Mouse (Mus musculus) hindbrain, embryonic 14.5 days (tissue): Measurements from ENCODE around the gene Zfp831. TPM values are rescaled to one million over a fixed set of nuclear protein-coding genes. Genes with fewer than 3 reads are reported as not detected.

Experiments
- ATAC-seq: fragments of 200-750 bp; cut with Nextera tagmentation; 2 replicates; pipeline ENCODE4 v1.8.0; 2017; ENCODE audit warnings: moderate number of reproducible peaks, mild to moderate bottlenecking, moderate TSS enrichment, moderate library complexity; ENCODE audit not compliant: low FRiP score
- DNase-seq: peaks from one replicate; pipeline ENCODE4 v3.0.0-alpha.2; 2015; ENCODE audit warnings: low spot score
- H3K27ac ChIP-seq: fragments of 300-500 bp; sonication (generic); 2 replicates; pipeline ENCODE4 v1.5.1; 2014; ENCODE audit warnings: mild to moderate bottlenecking, moderate library complexity
- H3K27me3 ChIP-seq: fragments of 300-500 bp; sonication (generic); 2 replicates; pipeline ENCODE4 v1.6.1; 2014; ENCODE audit warnings: mild to moderate bottlenecking, low read length, mixed read lengths; ENCODE audit not compliant: control insufficient read depth, insufficient read depth
- H3K36me3 ChIP-seq: fragments of 300-500 bp; sonication (generic); replicated peaks from 2 replicates; pipeline ENCODE4 v1.6.1; 2014; ENCODE audit not compliant: control insufficient read depth, insufficient read depth
- H3K4me1 ChIP-seq: fragments of 300-500 bp; sonication (generic); replicated peaks from 2 replicates; pipeline ENCODE4 v1.6.1; 2014; ENCODE audit warnings: antibody characterized with exemption, low read length, mixed read lengths; ENCODE audit not compliant: control insufficient read depth, insufficient read depth
- H3K4me2 ChIP-seq: fragments of 300-500 bp; sonication (generic); replicated peaks from 2 replicates; pipeline ENCODE4 v1.6.1; 2014; ENCODE audit warnings: mild to moderate bottlenecking, moderate library complexity
- H3K4me3 ChIP-seq: fragments of 300-500 bp; sonication (generic); replicated peaks from 2 replicates; pipeline ENCODE4 v1.5.1; 2014; ENCODE audit warnings: mild to moderate bottlenecking, low read length
- H3K9ac ChIP-seq: fragments of 300-500 bp; sonication (generic); 2 replicates; pipeline ENCODE4 v1.6.1; 2014
- H3K9me3 ChIP-seq: fragments of 300-500 bp; sonication (generic); 2 replicates; pipeline ENCODE4 v1.6.1; 2016; ENCODE audit warnings: low read length; ENCODE audit not compliant: control insufficient read depth
- WGBS: fragments of 180-500 bp; shearing (Covaris S2); extraction: QIAGEN DNeasy Blood & Tissue Kit; methylation state at CpG from one replicate; pipeline ENCODE4 v1.1.7; 2014; 5-methylcytosine and 5-hydroxymethylcytosine counted together
- polyA plus RNA-seq: library from polyadenylated mRNA; unstranded; fragments of >200 nt; fragmentation: Nextera tagmentation; extraction: Ambion mirVana; gene quantifications from 2 replicates; pipeline ENCODE4 v1.2.1, GENCODE M21; 2014

The Zfp831 gene
- polyA plus RNA-seq, 1 experiment from 2014 or later, result not detected

DNA sequence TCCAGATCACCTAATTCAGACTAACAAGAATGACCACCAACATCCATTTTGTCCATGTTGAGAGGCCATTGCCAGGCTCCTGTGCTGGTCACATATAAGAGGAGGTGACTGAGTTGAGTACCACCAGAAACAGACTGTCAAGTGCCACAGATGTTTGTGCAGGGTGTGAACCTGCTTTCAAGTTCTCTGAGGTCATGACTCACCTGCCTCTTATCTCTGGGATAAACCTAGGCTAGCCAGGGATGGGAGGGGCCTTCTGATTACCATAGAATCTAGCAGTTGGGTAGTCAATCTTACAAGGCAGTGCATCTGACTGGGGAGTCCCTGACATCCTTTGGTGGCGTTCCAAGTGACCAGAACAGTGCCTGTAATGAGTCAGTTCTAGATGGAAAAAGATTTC is 103.8 kb downstream of the Zfp831 start:
- 87% methylated on average over 1 of the region's 1 CpGs for WGBS
- H3K27ac ChIP-seq, result no peak overlapping the region
- no peaks in the 10 kb centered on the region for H3K36me3 ChIP-seq
- ATAC-seq (no peak), DNase-seq (no peak)
- no peak overlapping the region for H3K4me2 ChIP-seq
- no peaks in the 10 kb centered on the region for H3K27me3 ChIP-seq
- H3K4me3 ChIP-seq, result no peak overlapping the region
- H3K9ac ChIP-seq, result no peak overlapping the region
- H3K9me3 ChIP-seq, result no peaks in the 10 kb centered on the region
- H3K4me1 ChIP-seq, result no peaks in the 10 kb centered on the region

GRCm38 (mm10) chr2:174748381-174748780 is 105.0 kb downstream of the Zfp831 start:
- WGBS, result 84% methylated on average over 8 of the region's 8 CpGs
- H3K36me3 ChIP-seq, result no peaks in the 10 kb centered on the region
- DNase-seq (no peak), ATAC-seq (no peak)
- H3K4me2 ChIP-seq, result no peak overlapping the region
- H3K9ac ChIP-seq, result no peak overlapping the region
- H3K27ac ChIP-seq, result no peak overlapping the region
- H3K27me3 ChIP-seq, result no peaks in the 10 kb centered on the region
- H3K9me3 ChIP-seq, result no peaks in the 10 kb centered on the region
- H3K4me1 ChIP-seq, result no peaks in the 10 kb centered on the region
- H3K4me3 ChIP-seq, result no peak overlapping the region

- Histone ChIP-seq H3K36me3 (no peaks in the 10 kb centered on the region), H3K4me3 (no peak overlapping the region), H3K27ac (no peak overlapping the region), H3K27me3 (no peaks in the 10 kb centered on the region), H3K4me2 (no peak overlapping the region), H3K9me3 (no peaks in the 10 kb centered on the region), H3K9ac (no peak overlapping the region), H3K4me1 (no peaks in the 10 kb centered on the region)
- 91% methylated on average over 1 of the region's 1 CpGs for WGBS
- ATAC-seq (no peak), DNase-seq (no peak)
Measured at GRCm38 (mm10) chr2:174753197-174753596, 109.9 kb downstream of the Zfp831 start.

DNA sequence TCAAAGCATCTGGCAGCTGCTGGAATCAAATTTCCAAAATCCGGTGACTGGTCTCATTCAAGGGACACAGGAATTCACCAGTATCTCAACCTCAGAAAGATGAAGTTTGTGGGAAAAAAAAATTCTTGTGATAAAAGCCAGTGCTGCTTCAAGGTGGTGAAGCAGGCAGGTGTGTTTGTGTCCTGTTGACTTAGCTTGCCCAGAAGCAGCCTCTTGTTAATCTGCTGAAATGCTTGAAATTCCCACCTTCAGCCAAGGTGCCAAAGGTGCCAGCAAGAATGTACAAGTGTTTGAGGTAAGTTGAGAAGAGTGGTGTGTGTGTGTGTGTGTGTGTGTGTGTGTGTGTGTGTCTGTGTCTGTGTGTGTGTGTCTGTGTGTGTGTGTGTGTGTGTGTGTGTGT is 110.9 kb downstream of the Zfp831 start:
- WGBS, result 83% methylated on average over 1 of the region's 1 CpGs
- no peak for ATAC-seq

DNA sequence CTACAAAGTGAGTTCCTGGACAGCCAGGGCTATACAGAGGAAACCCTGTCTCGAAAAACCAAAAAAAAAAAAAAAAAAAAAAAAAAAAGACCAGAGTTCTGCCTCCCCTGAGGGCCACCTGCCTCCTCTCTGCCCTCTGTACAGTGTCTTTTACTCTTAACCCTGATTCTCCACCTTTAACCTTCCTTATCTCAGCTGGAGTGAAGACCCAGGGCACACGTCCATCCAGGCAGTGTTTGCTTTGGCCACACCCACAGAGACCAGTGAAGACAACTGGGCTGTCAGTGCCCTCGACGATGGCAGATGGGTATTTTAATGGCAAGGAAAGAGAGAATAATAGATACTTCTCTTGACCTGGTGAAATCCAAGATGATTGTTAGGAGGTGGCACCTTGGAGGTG is 115.9 kb downstream of the Zfp831 start:
- WGBS, result 78% methylated on average over 4 of the region's 4 CpGs
- Histone ChIP-seq H3K36me3 (no peaks in the 10 kb centered on the region), H3K27me3 (peaks cover 14% of the 10 kb centered on the region; the same call in 1 of the 2 replicates), H3K9ac (no peak overlapping the region), H3K9me3 (no peaks in the 10 kb centered on the region), H3K4me2 (no peak overlapping the region), H3K4me1 (peaks cover 7% of the 10 kb centered on the region; the same call in 1 of the 2 replicates), H3K27ac (no peak overlapping the region), H3K4me3 (no peak overlapping the region)
- ATAC-seq (no peak), DNase-seq (no peak)

More for the DNA sequence above, 110.9 kb downstream of the Zfp831 start:
- H3K27me3 ChIP-seq, result no peaks in the 10 kb centered on the region
- no peaks in the 10 kb centered on the region for H3K4me1 ChIP-seq
- DNase-seq, result no peak
- H3K4me3 ChIP-seq, result no peak overlapping the region
- no peak overlapping the region for H3K4me2 ChIP-seq
- H3K27ac ChIP-seq, result no peak overlapping the region
- H3K9me3 ChIP-seq, result no peaks in the 10 kb centered on the region
- H3K9ac ChIP-seq, result no peak overlapping the region
- H3K36me3 ChIP-seq, result no peaks in the 10 kb centered on the region

Other genes with a start within 250 kb of the Zfp831 start
- 102 and 106 TPM in 2 replicates for gene Nelfcd, start 227.7 kb upstream of the Zfp831 start, polyA plus RNA-seq
- gene Ctsz, start 204.5 kb upstream of the Zfp831 start, polyA plus RNA-seq, result 75.0 and 80.5 TPM in 2 replicates
- 0.82 and 0.93 TPM in 2 replicates for gene Tubb1, start 192.8 kb upstream of the Zfp831 start, polyA plus RNA-seq
- gene Atp5e, start 179.4 kb upstream of the Zfp831 start, polyA plus RNA-seq, result 793 and 981 TPM in 2 replicates
- gene Prelid3b, start 170.5 kb upstream of the Zfp831 start, polyA plus RNA-seq, result 108 and 118 TPM in 2 replicates
- gene Edn3, start 117.1 kb downstream of the Zfp831 start, polyA plus RNA-seq, result 6.9 and 7.9 TPM in 2 replicates